Mouse (Mus musculus) neural tube, embryonic 14.5 days (tissue): ENCODE measurements at regions not wholly inside any gene's neighbourhood (a gene's known extent, or its start where the extent isn't known, plus 50 kb on each side); places are given as distances from the start of the nearest gene placed in this dataset.

Experiments used
- ATAC-seq: fragments of 200-750 bp; cut with Nextera tagmentation; 2 replicates; pipeline ENCODE4 v1.8.0; 2017; ENCODE audit warnings: low read depth, mild to moderate bottlenecking, moderate TSS enrichment, moderate library complexity
- H3K27ac ChIP-seq: fragments of 300-500 bp; sonication (generic); 2 replicates; pipeline ENCODE4 v1.5.1; 2014; ENCODE audit warnings: low read depth, mild to moderate bottlenecking, control low read depth, low read length, moderate library complexity, mixed read lengths
- H3K27me3 ChIP-seq: fragments of 300-500 bp; sonication (generic); 2 replicates; pipeline ENCODE4 v1.6.1; 2014; ENCODE audit warnings: low read length; ENCODE audit not compliant: control insufficient read depth, insufficient read depth
- H3K36me3 ChIP-seq: fragments of 300-500 bp; sonication (generic); 2 replicates; pipeline ENCODE4 v1.6.1; 2014; ENCODE audit warnings: low read length, mixed read lengths; ENCODE audit not compliant: control insufficient read depth, insufficient read depth
- H3K4me1 ChIP-seq: fragments of 300-500 bp; sonication (generic); 2 replicates; pipeline ENCODE4 v1.6.1; 2014; ENCODE audit warnings: low read length; ENCODE audit not compliant: control insufficient read depth, insufficient read depth
- H3K4me2 ChIP-seq: fragments of 300-500 bp; sonication (generic); 2 replicates; pipeline ENCODE4 v1.6.1; 2014; ENCODE audit warnings: mild to moderate bottlenecking, low read depth, low read length, control low read depth
- H3K4me3 ChIP-seq: fragments of 300-500 bp; sonication (generic); 2 replicates; pipeline ENCODE4 v1.5.1; 2014; ENCODE audit warnings: low read depth, low read length, control low read depth, mixed read lengths
- H3K9ac ChIP-seq: fragments of 300-500 bp; sonication (generic); replicated peaks from 2 replicates; pipeline ENCODE4 v1.6.1; 2014; ENCODE audit warnings: low read depth, mild to moderate bottlenecking, control low read depth, low read length, mixed read lengths
- H3K9me3 ChIP-seq: fragments of 300-500 bp; sonication (generic); 2 replicates; pipeline ENCODE4 v1.6.1; 2016; ENCODE audit warnings: low read length; ENCODE audit not compliant: control insufficient read depth
- WGBS: fragments of 180-500 bp; shearing (Covaris S2); extraction: QIAGEN DNeasy Blood & Tissue Kit; methylation state at CpG from one replicate; pipeline ENCODE4 v1.1.7; 2014; 5-methylcytosine and 5-hydroxymethylcytosine counted together

DNA sequence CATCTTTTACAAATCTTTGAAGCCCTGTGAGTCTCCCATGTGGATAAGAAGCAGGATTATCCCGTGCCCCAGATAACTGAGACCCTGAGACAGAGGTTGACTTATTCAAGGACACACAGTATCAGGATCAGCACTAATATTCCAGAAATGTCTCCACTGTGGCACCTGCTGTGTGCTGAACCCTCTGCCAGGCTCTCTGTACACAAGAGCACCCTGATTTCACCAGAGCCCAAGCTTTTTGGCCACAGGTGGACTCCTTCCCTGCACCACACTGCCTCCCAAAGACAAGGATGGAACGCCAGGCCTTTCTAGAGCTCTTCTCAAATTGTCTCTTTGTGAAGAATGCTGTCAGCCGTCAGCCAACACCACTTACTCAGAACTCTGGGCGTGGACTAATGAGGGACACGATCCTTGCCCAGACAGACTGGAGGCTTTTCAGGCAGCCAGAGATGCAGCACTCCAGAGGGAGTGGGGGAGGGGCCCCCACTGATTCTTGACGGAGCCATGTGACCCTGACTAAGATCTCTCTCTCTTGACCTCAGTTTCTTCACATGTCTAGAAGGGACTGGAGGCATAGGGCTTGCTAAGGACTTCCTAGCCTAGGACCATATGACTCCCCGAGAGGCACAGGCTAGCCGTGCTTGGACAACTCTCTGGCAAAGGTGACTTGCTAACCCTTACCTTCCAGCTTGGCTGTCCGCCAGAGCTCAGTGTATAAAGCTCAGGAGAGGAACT is 90.3 kb downstream of the Ephb3 start:
- Histone ChIP-seq H3K4me2 (no peak overlapping the region), H3K9ac (no peak overlapping the region), H3K36me3 (no peaks in the 10 kb centered on the region), H3K27ac (no peak overlapping the region), H3K27me3 (no peaks in the 10 kb centered on the region), H3K9me3 (no peaks in the 10 kb centered on the region), H3K4me1 (no peaks in the 10 kb centered on the region; the same call in 1 of the 2 replicates), H3K4me3 (no peak overlapping the region)
- WGBS: 43% methylated on average over 9 of the region's 9 CpGs
- no peak for ATAC-seq

GRCm38 (mm10) chr16:21295956-21296733 is 91.6 kb downstream of the Ephb3 start:
- ATAC-seq: 0 out of 2 replicates have a peak, but pooled peaks have one; percentile 22
- H3K4me3 ChIP-seq: no peak overlapping the region

GRCm38 (mm10) chr16:21296786-21297185 is 92.2 kb downstream of the Ephb3 start:
- Histone ChIP-seq H3K36me3 (no peaks in the 10 kb centered on the region), H3K9ac (no peak overlapping the region), H3K4me1 (no peaks in the 10 kb centered on the region; the same call in 1 of the 2 replicates), H3K27me3 (no peaks in the 10 kb centered on the region), H3K4me3 (no peak overlapping the region), H3K4me2 (no peak overlapping the region), H3K9me3 (no peaks in the 10 kb centered on the region), H3K27ac (no peak overlapping the region)
- no peak for ATAC-seq
- WGBS: 89% methylated on average over 3 of the region's 3 CpGs

More at GRCm38 (mm10) chr16:21295956-21296733, 91.6 kb downstream of the Ephb3 start:
- no peak overlapping the region for H3K4me2 ChIP-seq
- no peak overlapping the region for H3K9ac ChIP-seq
- no peaks in the 10 kb centered on the region for H3K27me3 ChIP-seq
- 67% methylated on average over 13 of the region's 13 CpGs for WGBS
- H3K36me3 ChIP-seq: no peaks in the 10 kb centered on the region
- H3K27ac ChIP-seq: no peak overlapping the region
- no peaks in the 10 kb centered on the region for H3K9me3 ChIP-seq
- H3K4me1 ChIP-seq: no peaks in the 10 kb centered on the region; the same call in 1 of the 2 replicates

DNA sequence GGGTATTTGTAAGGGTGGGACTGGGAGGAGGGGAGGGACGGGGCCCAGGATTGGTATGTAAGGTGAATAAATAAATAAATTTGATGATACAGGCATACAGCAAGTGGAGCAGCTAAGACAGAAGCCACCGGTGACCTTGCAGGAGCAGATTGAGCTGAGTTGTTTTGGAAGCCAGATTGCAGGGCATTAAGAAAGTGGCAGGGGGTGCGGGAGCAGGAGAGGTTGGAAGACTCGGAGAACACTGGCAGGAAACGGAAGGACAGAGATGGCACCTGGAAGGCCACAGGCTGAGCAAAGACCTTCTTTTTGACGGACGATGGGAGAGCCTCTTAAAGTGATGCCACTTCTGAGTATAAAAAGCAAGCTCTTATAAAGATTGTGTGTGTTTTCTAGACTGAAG is 94.3 kb downstream of the Ephb3 start:
- H3K9ac ChIP-seq: no peak overlapping the region
- WGBS: 65% methylated on average over 7 of the region's 7 CpGs
- no peak overlapping the region for H3K27ac ChIP-seq
- no peaks in the 10 kb centered on the region for H3K36me3 ChIP-seq
- no peaks in the 10 kb centered on the region for H3K9me3 ChIP-seq
- H3K4me3 ChIP-seq: no peak overlapping the region
- no peak for ATAC-seq
- no peak overlapping the region for H3K4me2 ChIP-seq
- no peaks in the 10 kb centered on the region for H3K27me3 ChIP-seq
- H3K4me1 ChIP-seq: no peaks in the 10 kb centered on the region; the same call in 1 of the 2 replicates

DNA sequence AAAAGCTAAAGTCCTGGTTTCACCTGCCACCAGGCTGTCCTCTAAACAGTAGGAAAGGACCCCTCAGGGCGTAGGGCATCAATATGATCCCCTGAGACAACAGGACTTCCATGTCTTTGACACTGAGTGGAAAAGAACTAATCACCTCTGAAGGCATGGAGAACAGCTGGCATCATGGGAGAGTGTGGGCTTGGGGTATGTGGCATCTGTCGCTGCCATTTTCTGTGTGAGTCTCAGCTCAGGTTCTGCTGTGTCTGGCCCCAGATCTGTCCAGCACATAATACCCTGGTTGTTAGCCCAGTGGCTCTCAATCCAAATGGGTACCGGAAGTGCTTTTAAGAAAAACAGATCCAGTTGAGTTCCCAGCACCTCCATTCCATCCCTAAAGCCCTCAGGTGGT is 101.3 kb downstream of the Ephb3 start:
- H3K36me3 ChIP-seq: no peaks in the 10 kb centered on the region
- H3K4me3 ChIP-seq: no peak overlapping the region
- 94% methylated on average over 3 of the region's 3 CpGs for WGBS
- no peaks in the 10 kb centered on the region for H3K9me3 ChIP-seq
- no peak overlapping the region for H3K27ac ChIP-seq
- peaks cover 4% of the 10 kb centered on the region; the same call in 1 of the 2 replicates for H3K4me1 ChIP-seq
- H3K27me3 ChIP-seq: no peaks in the 10 kb centered on the region
- no peak for ATAC-seq
- H3K4me2 ChIP-seq: no peak overlapping the region
- H3K9ac ChIP-seq: no peak overlapping the region

- H3K4me3 ChIP-seq: no peak overlapping the region
- H3K36me3 ChIP-seq: no peaks in the 10 kb centered on the region
- no peaks in the 10 kb centered on the region for H3K27me3 ChIP-seq
- no peaks in the 10 kb centered on the region for H3K9me3 ChIP-seq
- H3K9ac ChIP-seq: no peak overlapping the region
- WGBS: 58% methylated on average over 8 of the region's 8 CpGs
- no peak overlapping the region for H3K27ac ChIP-seq
- no peak for ATAC-seq
- H3K4me1 ChIP-seq: peaks cover 8% of the 10 kb centered on the region
- H3K4me2 ChIP-seq: no peak overlapping the region
These were observed 104.0 kb downstream of the Ephb3 start for GRCm38 (mm10) chr16:21308513-21308912.

- no peaks in the 10 kb centered on the region for H3K27me3 ChIP-seq
- peak overlapping the region; percentile 74 for H3K9ac ChIP-seq
- H3K4me3 ChIP-seq: peak overlapping the region; percentile 32
- peak; percentile 81 for ATAC-seq
- H3K27ac ChIP-seq: peak overlapping the region; percentile 73
- peaks cover 8% of the 10 kb centered on the region for H3K4me1 ChIP-seq
- 3% methylated on average over 35 of the region's 35 CpGs for whole genome bisulfite sequencing
- no peaks in the 10 kb centered on the region for H3K36me3 ChIP-seq
- H3K4me2 ChIP-seq: peak overlapping the region; percentile 66
- no peaks in the 10 kb centered on the region for H3K9me3 ChIP-seq
These were observed 106.4 kb downstream of the Ephb3 start for GRCm38 (mm10) chr16:21310636-21311615.

- Histone ChIP-seq H3K36me3 (no peaks in the 10 kb centered on the region), H3K4me1 (peaks cover 8% of the 10 kb centered on the region), H3K9ac (no peak overlapping the region), H3K4me3 (no peak overlapping the region), H3K27ac (no peak overlapping the region), H3K4me2 (no peak overlapping the region; the same call in 1 of the 2 replicates), H3K9me3 (no peaks in the 10 kb centered on the region), H3K27me3 (no peaks in the 10 kb centered on the region)
- no peak for ATAC-seq
These were observed 107.2 kb downstream of the Ephb3 start for GRCm38 (mm10) chr16:21311781-21312180.
